Mouse (Mus musculus): ENCODE measurements around the gene Gabrr1. TPM values are rescaled to one million over a fixed set of nuclear protein-coding genes. Genes with fewer than 3 reads are reported as not detected.
A peak's percentile ranks its signal among the peaks of the same experiment; 100 is the strongest.

Gene Gabrr1
- total RNA-seq, 1 experiment, result 0.89 TPM

GRCm38 (mm10) chr4:33198117-33198516, 65.8 kb downstream of the Gabrr1 start:
- H3K36me3 ChIP-seq (ENCODE audit: control insufficient read depth, insufficient read depth, low read length, poor library complexity, severe bottlenecking), result no peaks in the 10 kb centered on the region
- H3K27ac ChIP-seq (ENCODE audit: insufficient read depth, low read depth, low read length, poor library complexity, severe bottlenecking), result no peak overlapping the region; the same call in 1 of the 2 replicates
- TF ChIP-seq ZNF384 (IDR thresholded peaks at IDR 0.05; ENCODE audit: low read depth, low read length), result peak; percentile 65; the same call in 1 of the 2 replicates
- TF ChIP-seq MAFK (IDR thresholded peaks at IDR 0.05; ENCODE audit: insufficient read depth, low read depth, low read length), result no peak
- H3K4me3 ChIP-seq (ENCODE audit: insufficient read depth in 1 of 2, low read depth in 1 of 2, low read length in 2 of 2, poor library complexity in 1 of 2, severe bottlenecking in 1 of 2), result no peak overlapping the region
- in situ Hi-C loops (cut with MboI; ENCODE audit: low sequenced_read_pairs in 2 of 2, unreplicated experiment in 2 of 2), result no loop called here
- H3K4me1 ChIP-seq (ENCODE audit: control insufficient read depth in 2 of 2, insufficient read depth in 2 of 2, low read length in 2 of 2, poor library complexity in 1 of 2), result peaks cover 0 to 12% of the 10 kb centered on the region in 2 experiments; a peak in 2 of 4 replicates
- peak; percentile 31 for DNase-seq (ENCODE audit: low read depth, low spot score)
- H3K9me3 ChIP-seq (ENCODE audit: control insufficient read depth, insufficient read depth, low read depth, low read length), result no peaks in the 10 kb centered on the region
- H3K9ac ChIP-seq (ENCODE audit: insufficient read depth, low read depth, low read length, poor library complexity, severe bottlenecking), result no peak overlapping the region

GRCm38 (mm10) chr4:33204682-33205081, 72.4 kb downstream of the Gabrr1 start:
- peak; percentile 61 for DNase-seq (ENCODE audit: low read depth, low spot score)
- H3K9me3 ChIP-seq (ENCODE audit: control insufficient read depth, insufficient read depth, low read depth, low read length), result no peaks in the 10 kb centered on the region
- in situ Hi-C loops (cut with MboI; ENCODE audit: low sequenced_read_pairs in 2 of 2, unreplicated experiment in 2 of 2), result no loop called here
- no peak overlapping the region for H3K9ac ChIP-seq (ENCODE audit: insufficient read depth, low read depth, low read length, poor library complexity, severe bottlenecking)
- TF ChIP-seq HCFC1 (IDR thresholded peaks at IDR 0.05; ENCODE audit: borderline replicate concordance, insufficient read depth, low read length), result no peak
- no peak for TF ChIP-seq ZNF384 (IDR thresholded peaks at IDR 0.05; ENCODE audit: low read depth, low read length)
- no peak for TF ChIP-seq CHD2 (IDR thresholded peaks at IDR 0.05; ENCODE audit: low read depth, low read length)
- TF ChIP-seq MAFK (IDR thresholded peaks at IDR 0.05; ENCODE audit: insufficient read depth, low read depth, low read length), result no peak
- peak; percentile 92 for TF ChIP-seq ZC3H11A (IDR thresholded peaks at IDR 0.05; ENCODE audit: borderline replicate concordance, low read depth, low read length)
- H3K27ac ChIP-seq (ENCODE audit: insufficient read depth, low read depth, low read length, poor library complexity, severe bottlenecking), result no peak overlapping the region
- peaks cover 0 to 12% of the 10 kb centered on the region in 2 experiments; a peak in 1 of 4 replicates for H3K4me1 ChIP-seq (ENCODE audit: control insufficient read depth in 2 of 2, insufficient read depth in 2 of 2, low read length in 2 of 2, poor library complexity in 1 of 2)
- H3K36me3 ChIP-seq (ENCODE audit: control insufficient read depth, insufficient read depth, low read length, poor library complexity, severe bottlenecking), result no peaks in the 10 kb centered on the region
- no peak overlapping the region for H3K4me3 ChIP-seq (ENCODE audit: insufficient read depth in 1 of 2, low read depth in 1 of 2, low read length in 2 of 2, poor library complexity in 1 of 2, severe bottlenecking in 1 of 2)

- no peak for TF ChIP-seq CHD2 (IDR thresholded peaks at IDR 0.05; ENCODE audit: low read depth, low read length)
- TF ChIP-seq HCFC1 (IDR thresholded peaks at IDR 0.05; ENCODE audit: borderline replicate concordance, insufficient read depth, low read length), result no peak
- no peak for TF ChIP-seq ZNF384 (IDR thresholded peaks at IDR 0.05; ENCODE audit: low read depth, low read length)
- no peak for TF ChIP-seq ZC3H11A (IDR thresholded peaks at IDR 0.05; ENCODE audit: borderline replicate concordance, low read depth, low read length)
- TF ChIP-seq MAFK (IDR thresholded peaks at IDR 0.05; ENCODE audit: insufficient read depth, low read depth, low read length), result no peak
- in situ Hi-C loops (cut with MboI; ENCODE audit: low sequenced_read_pairs in 2 of 2, unreplicated experiment in 2 of 2), result no loop called here
- no peak overlapping the region for H3K4me3 ChIP-seq (ENCODE audit: insufficient read depth in 1 of 2, low read depth in 1 of 2, low read length in 2 of 2, poor library complexity in 1 of 2, severe bottlenecking in 1 of 2)
- DNase-seq (ENCODE audit: low read depth, low spot score), result peak; percentile 34
- no peaks in the 10 kb centered on the region for H3K9me3 ChIP-seq (ENCODE audit: control insufficient read depth, insufficient read depth, low read depth, low read length)
- H3K9ac ChIP-seq (ENCODE audit: insufficient read depth, low read depth, low read length, poor library complexity, severe bottlenecking), result no peak overlapping the region
- H3K36me3 ChIP-seq (ENCODE audit: control insufficient read depth, insufficient read depth, low read length, poor library complexity, severe bottlenecking), result no peaks in the 10 kb centered on the region
- H3K27ac ChIP-seq (ENCODE audit: insufficient read depth, low read depth, low read length, poor library complexity, severe bottlenecking), result no peak overlapping the region
- H3K4me1 ChIP-seq (ENCODE audit: control insufficient read depth in 2 of 2, insufficient read depth in 2 of 2, low read length in 2 of 2, poor library complexity in 1 of 2), result peaks cover 0 to 6% of the 10 kb centered on the region in 2 experiments; a peak in 1 of 4 replicates
Observed at GRCm38 (mm10) chr4:33207551-33207950, 75.2 kb downstream of the Gabrr1 start.

- peak within 1 kb of the TSS; percentile 73 for H3K9ac ChIP-seq (ENCODE audit: insufficient read depth, low read depth, low read length, poor library complexity, severe bottlenecking)
- H3K27ac ChIP-seq (ENCODE audit: insufficient read depth, low read depth, low read length, poor library complexity, severe bottlenecking), result no peak within 1 kb of the TSS
- H3K9me3 ChIP-seq (ENCODE audit: control insufficient read depth, insufficient read depth, low read depth, low read length), result no peaks in the 10 kb centered on the region
- H3K4me1 ChIP-seq (ENCODE audit: control insufficient read depth in 2 of 2, insufficient read depth in 2 of 2, low read length in 2 of 2, poor library complexity in 1 of 2), result peaks cover 0 to 6% of the 10 kb centered on the region in 2 experiments; a peak in 1 of 4 replicates
- peak within 1 kb of the TSS; percentile 70 to 76 for H3K4me3 ChIP-seq (ENCODE audit: insufficient read depth in 1 of 2, low read depth in 1 of 2, low read length in 2 of 2, poor library complexity in 1 of 2, severe bottlenecking in 1 of 2)
- TF ChIP-seq MAFK (IDR thresholded peaks at IDR 0.05; ENCODE audit: insufficient read depth, low read depth, low read length), result no peak
- no peak for TF ChIP-seq CHD2 (IDR thresholded peaks at IDR 0.05; ENCODE audit: low read depth, low read length)
- no peak for TF ChIP-seq ZNF384 (IDR thresholded peaks at IDR 0.05; ENCODE audit: low read depth, low read length)
- no peak for TF ChIP-seq ZC3H11A (IDR thresholded peaks at IDR 0.05; ENCODE audit: borderline replicate concordance, low read depth, low read length)
- no peak for TF ChIP-seq HCFC1 (IDR thresholded peaks at IDR 0.05; ENCODE audit: borderline replicate concordance, insufficient read depth, low read length)
- no peak for DNase-seq (ENCODE audit: low read depth, low spot score)
- in situ Hi-C loops (cut with MboI; ENCODE audit: low sequenced_read_pairs in 2 of 2, unreplicated experiment in 2 of 2), result no loop called here
- no peaks in the 10 kb centered on the region for H3K36me3 ChIP-seq (ENCODE audit: control insufficient read depth, insufficient read depth, low read length, poor library complexity, severe bottlenecking)
Observed at GRCm38 (mm10) chr4:33208881-33209841, 76.8 kb downstream of the Gabrr1 start, which contains the start of gene Srsf12. Srsf12 (plus strand) TSS chr4:33208991.

Other genes starting within 250 kb of the Gabrr1 start
- gene Ankrd6, start 181.7 kb upstream of the Gabrr1 start, total RNA-seq (2012; rRNA removed), result 7.8 TPM in 2 replicates
- gene Rragd, start 149.5 kb upstream of the Gabrr1 start, total RNA-seq (2012; rRNA removed), result 14.4 and 15.0 TPM in 2 replicates
- gene Ube2j1, start 101.1 kb upstream of the Gabrr1 start, total RNA-seq (2012; rRNA removed), result 8.5 and 15.3 TPM in 2 replicates
- gene Gabrr2, start 69.5 kb upstream of the Gabrr1 start, total RNA-seq (2012; rRNA removed), result not detected in 2 replicates
- gene Pm20d2, start 57.2 kb downstream of the Gabrr1 start, total RNA-seq (2012; rRNA removed), result 2.0 and 2.1 TPM in 2 replicates
- 1.6 and 2.9 TPM in 2 replicates for gene Srsf12, start 76.5 kb downstream of the Gabrr1 start, total RNA-seq (2012; rRNA removed)
- 25.8 and 26.7 TPM in 2 replicates for gene Pnrc1, start 157.6 kb downstream of the Gabrr1 start, total RNA-seq (2012; rRNA removed)
- 23.5 and 25.4 TPM in 2 replicates for gene Rngtt, start 177.8 kb downstream of the Gabrr1 start, total RNA-seq (2012; rRNA removed)